Mouse (Mus musculus) monocyte, adult 2 months (primary cell): ENCODE data around the gene Lad1.

Experiments
- DNase-seq, 2 experiments: peaks; one replicate each; pipeline ENCODE4 v3.0.0; 2022; ENCODE audit warnings: low spot score in 2 of 2, low read depth in 1 of 2

Gene Lad1

DNA sequence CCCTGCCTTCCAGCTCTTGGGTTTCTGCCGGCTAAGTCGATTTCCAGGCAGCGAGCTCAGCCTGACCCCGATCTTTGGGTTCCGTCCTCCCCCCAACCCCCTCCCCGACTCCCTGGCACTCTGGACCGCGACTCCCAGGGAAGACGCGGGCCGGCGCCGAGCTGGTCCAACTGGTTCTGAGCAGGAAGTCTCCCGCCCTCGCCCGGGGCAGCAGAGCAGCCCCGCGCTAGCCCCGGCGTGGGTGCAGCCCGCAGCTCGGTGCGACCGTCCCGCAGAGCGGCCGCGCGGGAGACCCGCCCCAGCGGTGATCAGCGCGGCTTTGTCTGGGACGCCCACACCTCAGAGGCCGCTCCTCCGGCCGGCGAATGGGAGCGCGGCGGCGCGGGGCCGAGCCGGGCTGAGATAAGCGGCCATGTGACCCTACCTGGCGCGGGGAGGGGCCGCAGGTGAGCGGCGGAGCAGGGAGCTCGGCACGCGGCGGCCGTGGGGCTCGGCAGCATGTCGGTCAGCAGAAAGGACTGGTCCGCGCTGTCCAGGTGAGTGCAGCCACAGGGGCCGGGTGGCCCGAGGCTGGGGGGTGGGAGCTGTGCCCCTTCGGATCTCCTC is at the start of gene Lad1:
Gene Lad1, plus strand, starts transcription at position 118 of the 606 bp plus-strand sequence.
- DNase-seq: no peak

DNA sequence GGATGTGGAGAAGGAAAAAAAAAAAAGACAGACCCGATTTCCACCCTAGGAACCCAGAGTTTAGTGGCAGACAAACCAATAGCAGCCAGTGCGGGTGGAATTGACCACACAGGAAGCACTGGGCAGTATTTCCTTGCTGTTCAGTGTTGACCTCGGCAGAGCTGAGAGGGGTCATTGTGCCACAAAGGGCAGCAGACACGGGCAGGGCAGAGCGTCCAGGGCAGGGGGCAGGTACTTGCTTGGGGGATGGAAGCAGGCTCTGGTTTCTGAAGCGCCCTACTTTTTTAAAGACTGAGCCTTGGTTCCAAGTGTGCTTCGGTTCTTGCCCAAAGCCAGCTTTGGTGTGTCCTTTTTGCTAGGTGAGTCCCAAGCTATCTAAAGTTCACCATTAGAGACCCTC is 48.2 kb upstream of the Lad1 start:
- no peak for DNase-seq

DNA sequence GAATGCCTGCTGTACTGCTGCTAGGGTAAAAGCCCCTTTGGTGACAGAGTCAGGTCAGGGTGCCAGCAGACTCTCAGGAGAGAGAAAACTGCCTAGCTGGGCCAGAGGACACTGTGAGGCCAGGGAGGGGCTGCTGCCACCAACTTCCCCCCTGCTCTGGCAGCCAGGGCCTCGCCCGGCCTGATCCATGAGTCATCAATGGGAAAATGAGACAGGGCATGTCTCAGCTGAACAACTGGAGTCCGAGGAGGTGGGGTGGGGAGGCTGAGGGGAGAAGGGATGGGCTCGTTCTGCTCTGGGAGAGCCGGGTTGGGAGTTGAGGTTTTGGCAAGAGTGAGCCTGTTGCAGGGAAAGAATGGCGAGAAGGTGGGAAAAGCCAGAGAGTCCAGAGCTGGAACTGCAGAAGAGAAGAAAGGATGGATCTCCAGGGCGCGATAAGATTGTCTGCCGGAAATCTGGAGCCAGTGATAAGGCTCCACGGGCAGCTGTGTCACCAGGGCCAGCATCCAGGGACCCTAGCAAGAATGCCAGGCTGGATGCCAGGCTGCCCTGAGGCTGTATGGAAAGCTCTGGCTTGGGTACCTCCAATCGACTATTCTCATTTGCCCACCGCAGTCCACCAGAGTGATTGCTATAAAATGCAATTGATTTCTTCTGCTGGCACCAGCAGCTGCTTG is 47.4 kb upstream of the Lad1 start:
- DNase-seq: no peak

DNA sequence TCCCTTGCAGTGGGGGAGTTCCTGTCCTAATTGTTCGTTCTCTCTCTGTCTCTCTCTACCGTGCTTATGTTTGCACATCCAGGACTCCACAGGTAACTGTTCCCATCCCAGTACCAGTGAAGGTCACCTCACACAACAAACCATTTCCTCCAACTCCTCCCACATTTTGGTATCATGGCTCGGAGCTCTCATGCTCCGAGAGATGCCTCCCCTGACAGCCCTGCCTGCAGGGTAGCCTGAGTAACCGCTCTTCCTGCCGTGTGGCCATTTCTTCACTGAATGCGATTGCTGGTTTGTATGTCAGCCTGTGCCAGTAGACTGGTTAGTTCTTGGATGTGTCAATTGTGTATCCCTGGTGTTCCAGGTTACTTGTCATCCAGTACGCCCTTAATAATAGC is 46.8 kb upstream of the Lad1 start:
- no peak for DNase-seq

DNA sequence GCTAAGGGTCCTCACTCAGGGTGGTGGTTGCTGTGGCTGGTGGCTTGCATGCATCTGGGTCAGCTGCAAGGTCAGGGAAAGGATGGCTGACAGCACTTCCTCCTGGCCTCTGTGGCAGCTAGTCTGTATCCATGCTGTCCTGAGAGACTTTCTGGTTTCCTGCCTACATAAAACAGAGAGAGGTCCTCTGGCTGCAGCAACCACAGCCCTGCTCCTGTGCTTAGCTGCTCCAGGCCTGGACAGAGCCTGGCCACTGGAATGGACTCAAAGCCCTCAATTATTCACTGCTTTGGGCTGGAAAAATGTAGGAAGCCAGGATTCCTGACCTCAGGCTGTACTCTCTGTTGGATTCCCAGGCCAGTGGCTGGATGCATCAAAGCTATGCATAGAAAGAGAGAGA is 41.8 kb upstream of the Lad1 start:
- no peak for DNase-seq

DNA sequence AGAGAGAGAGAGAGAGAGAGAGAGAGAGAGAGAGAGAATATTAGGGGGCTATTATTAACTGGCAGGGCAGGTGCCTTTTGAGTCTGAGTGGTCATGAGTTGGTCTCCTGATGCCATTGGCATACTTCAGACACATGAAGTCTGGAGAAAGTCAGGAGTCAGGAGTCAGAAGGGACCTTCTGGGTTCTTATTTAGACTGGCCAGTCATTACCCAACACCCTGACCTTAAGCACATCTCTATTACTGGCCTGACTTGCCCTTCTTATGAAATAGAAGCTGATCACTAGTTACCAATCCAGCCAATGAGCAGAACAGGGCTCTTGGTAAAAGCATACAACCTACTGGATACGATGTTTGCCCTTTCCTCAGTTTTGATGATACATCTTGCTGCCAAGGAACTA is 41.4 kb upstream of the Lad1 start:
- no peak for DNase-seq

DNA sequence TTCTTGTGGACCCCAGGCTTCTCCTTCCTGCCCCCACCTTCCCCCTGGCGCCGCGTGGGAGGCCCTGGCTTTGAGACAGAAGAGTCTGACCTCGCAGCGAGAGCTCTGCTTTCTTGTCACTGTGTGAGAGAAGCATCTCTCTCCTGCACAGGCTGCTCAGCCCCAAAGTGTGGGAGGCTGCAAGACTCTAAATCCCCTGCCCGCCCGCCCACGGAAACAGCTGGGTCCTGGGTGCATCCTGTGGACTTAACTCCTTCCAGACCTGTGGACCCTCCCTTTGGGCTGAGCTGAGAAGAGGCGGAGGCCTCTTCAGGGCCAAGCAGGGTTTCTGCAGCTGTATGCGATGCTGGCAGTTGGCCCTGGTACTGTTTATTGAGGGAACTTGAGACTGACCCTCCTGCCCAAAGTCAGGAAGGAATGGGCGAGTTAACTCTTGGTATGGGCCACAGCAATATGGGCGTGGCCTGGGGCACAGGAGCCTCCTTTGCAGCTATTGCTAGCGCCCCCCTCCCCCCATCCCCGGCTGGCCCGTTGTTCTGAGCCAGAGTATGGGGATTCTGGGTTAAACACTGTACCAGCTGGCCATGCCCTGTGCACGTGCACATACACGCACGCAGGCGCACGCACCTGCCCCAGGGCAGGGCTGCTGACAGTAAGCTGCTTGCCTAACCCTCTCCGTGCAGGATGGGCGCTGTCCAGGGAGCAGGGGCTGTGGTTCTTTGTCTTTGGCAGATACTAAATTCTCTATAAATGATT is 39.4 kb upstream of the Lad1 start, which contains the start of gene Tnni1:
Gene Tnni1, plus strand, starts transcription at position 655 of the 756 bp plus-strand sequence.
- no peak for DNase-seq

DNA sequence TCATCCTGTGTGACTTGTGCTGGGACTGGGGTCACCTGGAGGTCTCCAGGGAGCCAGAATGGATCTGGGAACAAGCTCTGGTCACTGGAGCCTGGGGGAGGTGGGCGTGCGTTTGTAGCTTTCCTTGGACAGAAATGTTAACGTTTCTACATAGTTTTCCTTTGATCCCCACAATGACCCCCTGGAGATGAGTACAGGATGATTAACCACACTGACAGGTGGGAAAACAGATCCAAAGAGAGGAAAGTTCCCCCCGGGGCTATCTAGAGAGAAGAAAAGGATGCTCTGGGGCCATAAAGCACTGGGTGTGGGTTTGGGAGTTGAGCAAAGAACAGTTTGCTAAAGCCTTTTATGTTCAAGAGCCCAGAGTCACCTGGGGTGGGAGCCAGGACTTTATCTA is 37.7 kb upstream of the Lad1 start:
- no peak for DNase-seq

DNA sequence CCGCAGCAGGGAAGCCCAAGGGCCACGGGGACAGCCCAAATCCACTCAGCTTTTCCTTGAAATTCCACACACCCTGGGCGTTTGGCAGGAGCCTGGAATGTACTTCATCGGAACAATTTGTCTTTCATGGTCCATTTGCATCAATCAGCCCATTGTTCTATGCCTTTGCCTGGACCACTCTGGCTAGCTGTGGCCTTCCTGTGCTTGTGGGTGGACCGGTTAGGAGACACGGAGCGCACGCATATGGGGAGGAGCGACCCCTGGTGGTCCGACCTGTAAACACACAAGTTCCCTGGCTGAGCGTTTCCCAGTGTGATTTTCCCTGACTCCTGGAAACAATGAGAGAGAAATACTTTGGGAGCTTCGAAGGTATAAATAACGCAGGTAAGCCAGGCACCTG is 37.2 kb upstream of the Lad1 start:
- DNase-seq: no peak

DNA sequence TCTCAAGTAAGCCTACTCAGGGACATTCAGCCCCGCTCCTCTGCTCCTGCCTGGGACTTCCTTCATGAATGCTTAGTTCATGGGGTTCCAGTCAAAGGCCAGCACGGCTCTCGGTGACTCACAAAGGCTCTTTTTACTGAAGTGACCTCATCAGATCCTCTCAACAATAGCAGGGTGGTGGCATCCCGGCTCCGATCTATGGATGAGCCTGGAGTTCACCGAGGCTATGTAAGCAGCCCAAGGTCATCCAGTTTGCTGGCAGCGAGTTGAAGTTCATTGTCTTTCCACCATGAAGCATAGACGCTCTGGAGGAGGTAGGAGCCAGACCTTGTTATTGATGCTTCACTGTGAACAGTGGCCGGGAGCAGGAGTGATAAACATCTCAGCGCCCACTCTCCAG is 35.6 kb upstream of the Lad1 start:
- no peak for DNase-seq

DNA sequence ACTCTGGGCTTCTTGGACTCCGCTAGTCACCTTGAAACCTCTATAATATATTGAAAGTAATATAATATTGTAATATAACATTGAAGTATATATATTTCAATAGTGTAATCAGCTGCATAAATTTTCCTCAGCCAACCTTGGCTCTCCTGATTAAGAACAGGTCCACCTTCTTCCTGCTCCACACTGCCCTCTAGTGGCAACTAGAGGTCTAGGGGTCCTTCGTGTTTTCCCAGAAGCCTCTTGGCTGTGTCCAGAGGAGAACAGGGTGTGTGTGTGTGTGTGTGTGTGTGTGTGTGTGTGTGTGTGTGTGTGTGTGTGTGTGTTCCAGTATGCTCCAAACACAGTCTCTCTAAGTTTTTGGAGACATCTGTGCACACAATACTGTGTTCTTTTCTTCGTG is 30.6 kb upstream of the Lad1 start:
- DNase-seq: peak; percentile 29 to 31

DNA sequence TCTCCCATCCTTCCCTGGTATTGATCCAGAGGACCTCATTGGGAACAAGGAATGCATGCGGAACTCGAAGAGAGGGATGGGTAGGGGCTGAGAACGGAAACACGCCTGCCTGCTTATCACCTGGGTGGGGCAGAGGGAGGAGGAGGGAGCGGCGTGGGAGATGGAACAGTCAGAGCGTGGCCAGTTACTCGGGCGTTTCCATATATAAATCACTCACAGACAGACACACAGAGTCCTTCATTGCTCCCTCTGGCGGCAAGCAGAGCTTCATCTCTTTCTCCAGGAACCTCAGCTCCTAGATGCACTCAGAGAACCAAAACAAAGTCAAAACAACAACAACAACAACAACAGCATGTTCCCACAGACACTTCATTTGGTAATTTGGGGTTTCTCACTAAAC is 29.7 kb upstream of the Lad1 start:
- DNase-seq: no peak

DNA sequence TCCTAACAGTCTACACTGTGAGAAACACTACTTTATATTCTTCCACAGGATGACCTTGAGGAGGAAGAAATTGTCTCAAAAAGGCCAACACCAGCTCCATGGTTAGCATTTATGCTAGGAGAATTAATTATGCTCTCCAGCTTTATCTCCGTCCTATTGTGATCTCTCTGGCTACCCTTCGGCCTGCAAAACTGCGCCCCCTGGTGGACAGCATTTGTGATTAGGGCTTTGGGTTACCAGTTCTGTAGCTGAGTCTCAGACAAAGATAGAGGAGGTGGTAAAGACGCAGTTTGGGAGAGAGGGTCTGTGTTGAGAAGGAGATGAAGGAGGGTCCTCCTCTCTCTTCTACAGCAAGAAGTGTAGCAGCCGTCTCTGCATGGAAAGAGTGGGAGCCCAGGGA is 28.6 kb upstream of the Lad1 start:
- DNase-seq: peak in 1 of 2 experiments; percentile 18

DNA sequence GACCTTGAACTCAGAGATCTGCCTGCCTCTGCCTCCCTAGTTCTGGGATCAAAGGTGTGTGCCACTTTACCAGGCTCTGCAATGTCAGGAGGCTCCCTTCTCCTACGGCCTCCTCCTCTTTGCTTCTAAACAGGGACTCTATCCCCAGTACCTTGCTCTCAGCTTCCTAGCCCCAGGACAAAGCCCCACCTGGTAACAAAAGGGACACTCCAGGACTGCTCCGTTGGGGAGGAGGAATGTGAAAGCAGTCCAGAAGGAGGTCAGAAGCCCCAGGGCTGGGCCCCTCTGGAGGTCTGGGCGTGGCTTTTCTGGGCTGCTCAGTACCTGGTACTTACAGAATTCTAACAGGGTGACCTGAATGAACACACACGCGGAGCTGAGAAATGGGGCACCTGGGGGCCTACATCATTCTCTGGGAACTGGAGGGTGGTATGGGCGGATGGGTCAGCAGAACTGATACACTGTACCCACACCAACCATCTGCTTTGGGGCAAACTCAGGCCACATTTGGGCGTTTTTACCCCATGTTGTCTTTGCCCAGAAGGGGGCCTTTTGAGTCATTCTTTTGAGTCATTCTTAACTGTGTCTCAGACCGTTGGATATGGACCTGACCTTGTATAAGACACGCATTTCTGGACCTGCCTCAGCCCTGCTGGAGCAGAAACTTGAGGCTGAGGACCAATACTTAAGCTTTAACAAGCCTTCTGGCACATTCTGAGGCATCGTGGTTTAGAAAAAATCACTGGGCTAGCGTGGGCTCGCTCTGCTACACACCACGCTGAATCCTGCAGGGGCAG is 26.1 kb upstream of the Lad1 start:
- DNase-seq: no peak

DNA sequence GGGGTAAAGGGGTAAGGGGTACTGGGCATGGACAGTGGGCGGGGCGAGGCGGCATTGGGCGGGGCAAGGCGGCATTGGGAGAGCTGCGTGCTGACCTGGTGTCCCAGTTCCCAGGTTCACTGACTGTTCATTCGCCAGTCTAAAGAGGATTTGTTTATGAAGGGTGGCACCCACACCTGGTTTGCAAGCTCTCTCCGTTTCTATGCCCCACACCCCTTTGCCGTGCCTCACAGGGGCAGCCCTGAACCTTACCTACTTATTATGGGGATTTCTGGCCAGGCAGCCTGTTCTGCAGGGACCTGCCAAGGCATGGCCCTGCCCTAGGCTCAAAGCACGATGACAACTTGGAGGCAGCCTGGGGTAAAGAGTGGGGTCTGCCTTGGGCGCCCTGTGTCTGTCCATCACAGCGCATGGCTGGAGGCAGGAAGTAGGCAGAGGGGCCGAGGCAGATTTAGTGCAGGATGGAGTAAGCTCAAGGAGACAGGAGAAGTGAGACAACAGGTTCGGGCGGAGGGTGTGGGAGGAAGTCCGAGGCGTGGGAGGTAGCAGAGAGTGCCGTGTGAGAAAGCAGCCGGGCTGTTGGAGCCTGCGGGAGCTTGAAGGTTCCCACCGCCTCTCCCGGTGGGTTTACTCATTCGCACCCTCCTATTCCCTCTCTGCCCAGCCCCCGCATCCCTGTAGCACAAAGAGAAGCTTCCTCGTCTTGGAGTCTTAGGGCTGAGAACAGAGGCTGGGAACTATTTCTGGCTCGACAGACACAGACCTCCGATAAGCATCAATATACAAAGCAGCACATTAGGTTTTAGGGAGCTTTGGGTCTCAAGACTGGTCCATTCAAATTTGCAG is 24.8 kb upstream of the Lad1 start:
- DNase-seq: no peak

DNA sequence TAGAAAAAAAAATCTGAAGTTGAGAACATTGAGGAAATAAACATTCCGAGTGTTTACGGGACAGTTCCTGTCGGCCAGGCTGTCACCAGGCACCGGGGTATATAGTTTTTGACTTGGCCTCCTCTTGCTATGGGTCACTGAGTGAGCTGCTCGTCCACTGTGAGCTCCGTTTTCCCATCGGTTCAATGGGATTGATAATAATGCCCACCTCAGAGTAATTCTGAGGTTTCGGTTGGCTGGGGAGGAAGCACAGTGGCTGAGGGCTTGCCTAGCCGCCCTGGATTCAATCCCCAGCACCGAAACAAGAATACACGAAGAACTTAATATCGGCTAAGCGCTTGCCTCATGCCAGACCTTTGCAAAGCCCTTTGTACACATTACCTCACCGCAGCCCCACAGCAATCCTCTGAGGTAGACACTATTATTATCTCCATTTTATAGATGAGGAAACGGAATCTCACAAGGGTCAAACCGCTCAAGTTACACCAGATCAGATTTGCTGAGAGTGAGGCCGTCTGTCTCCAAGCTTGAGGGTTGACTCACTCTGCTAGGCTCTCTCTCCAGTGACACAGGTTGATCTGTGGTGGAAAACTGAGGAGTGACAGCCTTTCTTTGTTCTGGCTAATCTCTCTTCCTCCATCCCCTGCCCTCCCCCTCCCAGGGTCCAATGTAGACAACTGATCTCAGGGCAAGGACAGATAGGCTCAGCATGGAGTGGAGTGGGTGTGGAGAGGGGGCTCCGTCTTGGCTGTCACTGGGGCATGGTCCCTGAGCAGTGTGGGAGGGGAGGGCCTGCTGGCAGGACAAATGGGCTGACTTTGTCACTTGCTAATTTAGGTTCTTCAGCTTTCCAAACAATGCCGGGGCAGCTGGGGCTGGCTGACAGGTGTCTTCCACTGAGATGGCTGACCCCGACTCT is 23.9 kb upstream of the Lad1 start:
- no peak for DNase-seq

DNA sequence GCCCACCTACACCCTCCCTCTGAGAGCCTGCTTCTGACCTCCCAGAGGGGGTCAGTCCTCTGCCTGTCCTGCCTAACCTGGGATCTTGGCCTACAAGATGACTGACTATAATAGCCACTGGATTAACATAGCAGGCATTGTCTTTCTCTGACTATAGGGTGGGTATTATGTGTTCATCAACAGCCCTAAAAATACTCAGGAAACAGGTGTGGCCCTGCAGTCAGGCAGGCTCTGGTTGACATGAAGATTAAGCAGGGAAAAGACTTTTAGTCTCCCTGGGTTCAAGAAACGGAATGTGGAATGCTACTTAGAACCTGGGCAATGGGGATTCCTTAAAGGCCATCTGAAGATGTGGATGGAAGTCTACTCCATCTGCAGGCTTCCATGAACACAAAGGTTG is 19.9 kb upstream of the Lad1 start:
- no peak for DNase-seq

DNA sequence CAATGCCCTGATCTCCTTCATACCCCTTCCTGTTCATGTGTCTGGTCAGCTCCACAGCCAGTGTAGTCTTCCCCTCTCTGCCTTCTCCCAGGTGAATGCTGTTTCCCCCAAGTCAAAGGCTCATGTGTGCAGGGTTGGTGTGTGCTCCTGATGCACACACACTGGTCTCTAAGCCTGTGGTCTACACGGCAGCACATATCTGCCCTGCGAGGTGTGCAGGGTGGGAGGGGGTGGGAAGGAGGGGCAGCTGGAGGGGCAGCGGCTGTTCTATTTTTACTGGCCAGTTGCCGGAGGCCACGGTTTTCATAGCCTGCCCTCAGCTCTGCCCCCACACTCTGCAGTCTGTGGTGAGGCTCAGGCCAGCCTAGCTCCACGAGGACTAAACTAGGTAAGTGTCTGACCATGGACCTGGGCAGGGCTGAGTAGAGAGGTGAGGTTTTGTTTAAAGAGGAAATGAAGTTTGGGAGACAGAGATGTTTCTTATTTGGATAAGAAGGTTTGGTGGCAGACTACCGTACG is 19.2 kb upstream of the Lad1 start:
- DNase-seq: no peak

DNA sequence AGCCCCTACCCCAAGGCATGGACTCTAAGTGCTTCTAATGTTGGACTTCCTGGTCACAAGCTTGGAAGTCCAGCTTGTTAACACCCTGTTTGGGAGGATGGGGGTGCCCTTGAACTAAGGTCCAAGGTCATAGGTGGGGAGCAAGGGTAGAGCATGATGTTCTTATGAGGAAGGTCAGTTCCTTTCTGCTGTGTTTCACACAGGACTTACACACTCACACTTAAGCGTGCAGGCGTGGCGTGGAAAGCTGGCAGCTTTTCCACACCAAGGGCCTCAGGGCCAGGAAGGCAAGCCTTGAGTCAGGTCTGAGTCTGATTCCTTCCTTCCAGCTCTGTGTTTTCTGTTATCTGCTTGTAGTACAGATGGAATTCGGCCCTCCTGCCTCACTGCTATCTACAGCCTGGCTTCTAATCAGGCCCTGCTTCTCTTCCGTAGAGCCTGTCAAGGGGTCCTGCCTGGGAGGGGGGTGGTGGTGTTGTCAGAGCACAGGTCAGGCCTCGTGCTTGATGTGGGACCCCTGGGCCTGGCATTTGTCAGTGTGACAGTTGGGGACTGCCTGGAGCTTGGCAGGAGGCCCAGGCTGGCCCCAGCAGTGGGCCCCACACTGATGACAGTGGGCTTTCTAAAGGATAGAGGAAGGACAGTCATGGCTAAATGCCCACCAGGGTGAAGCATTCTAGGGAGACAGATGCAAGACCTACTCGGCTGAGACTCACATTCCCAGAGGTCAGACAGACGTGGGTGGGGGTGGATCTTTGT is 18.0 kb upstream of the Lad1 start:
- DNase-seq: no peak
